Mouse (Mus musculus): ENCODE measurements around the gene Slc6a13. TPM values are rescaled to one million over a fixed set of nuclear protein-coding genes. Genes with fewer than 3 reads are reported as not detected.

The Slc6a13 gene
- 18.4 and 25.4 TPM in 2 replicates for polyA plus RNA-seq (2012; rRNA removed)

GRCm38 (mm10) chr6:121299954-121300353 is at the start of gene Slc6a13:
Slc6a13 (plus strand) TSS chr6:121300227.
- DNase-seq (ENCODE audit: low read depth) = peak; percentile 31
- TF ChIP-seq CTCF (IDR thresholded peaks at IDR 0.05; ENCODE audit: borderline replicate concordance, extremely low read depth, insufficient read depth, insufficient read length) = no peak
- no peak for TF ChIP-seq POLR2A (IDR thresholded peaks at IDR 0.05; ENCODE audit: borderline replicate concordance, extremely low read depth, insufficient read depth, insufficient read length, poor library complexity, severe bottlenecking)

DNA sequence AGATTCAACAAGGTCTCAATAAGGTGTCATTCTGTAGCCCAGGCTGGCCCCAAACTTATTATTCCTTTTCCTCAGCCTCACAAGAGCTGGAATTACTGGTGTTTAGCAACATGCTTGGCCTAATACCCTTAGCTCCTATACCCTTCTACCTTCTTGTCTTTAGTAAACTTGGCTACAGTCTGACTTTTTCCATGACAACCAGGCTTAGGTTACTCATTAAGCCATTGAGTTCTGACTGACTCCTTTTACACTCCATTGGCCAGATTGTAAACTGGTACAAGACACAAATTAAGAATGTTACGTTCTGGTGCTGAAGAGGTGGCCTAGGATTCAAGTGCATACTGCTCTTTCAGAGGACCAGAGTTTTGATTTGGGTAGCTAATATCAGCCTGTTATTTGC is 49.6 kb upstream of the Slc6a13 start:
- TF ChIP-seq CTCF (IDR thresholded peaks at IDR 0.05; ENCODE audit: borderline replicate concordance, extremely low read depth, insufficient read depth, insufficient read length) (no peak), POLR2A (IDR thresholded peaks at IDR 0.05; ENCODE audit: borderline replicate concordance, extremely low read depth, insufficient read depth, insufficient read length, poor library complexity, severe bottlenecking) (no peak)

GRCm38 (mm10) chr6:121251256-121251655 is 48.8 kb upstream of the Slc6a13 start:
- no peak for DNase-seq (ENCODE audit: low read depth)
- no peak for TF ChIP-seq POLR2A (IDR thresholded peaks at IDR 0.05; ENCODE audit: borderline replicate concordance, extremely low read depth, insufficient read depth, insufficient read length, poor library complexity, severe bottlenecking)
- TF ChIP-seq CTCF (IDR thresholded peaks at IDR 0.05; ENCODE audit: borderline replicate concordance, extremely low read depth, insufficient read depth, insufficient read length) = no peak

More for the DNA sequence above, 49.6 kb upstream of the Slc6a13 start:
- DNase-seq (ENCODE audit: low read depth) = no peak

DNA sequence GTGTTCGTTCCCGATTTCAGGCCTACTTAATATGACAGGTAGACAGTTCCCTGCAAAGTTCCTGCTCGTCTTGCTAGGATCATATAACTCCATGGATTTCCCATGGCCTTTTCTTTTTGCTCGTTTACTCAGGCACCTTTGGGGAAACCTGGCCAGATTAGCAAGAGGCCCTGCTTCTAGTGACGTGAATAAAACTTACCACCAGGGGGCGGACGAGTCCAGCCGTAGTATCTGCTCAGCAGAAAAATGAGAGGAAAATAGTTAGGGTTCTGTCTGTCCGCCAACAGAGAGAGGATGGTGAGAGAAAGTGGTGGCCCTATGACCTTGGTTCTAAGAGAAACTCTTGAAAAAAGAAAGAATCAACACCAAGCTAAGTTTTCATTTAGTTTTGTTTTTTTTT is 39.5 kb upstream of the Slc6a13 start:
- TF ChIP-seq POLR2A (IDR thresholded peaks at IDR 0.05; ENCODE audit: borderline replicate concordance, extremely low read depth, insufficient read depth, insufficient read length, poor library complexity, severe bottlenecking) (no peak), CTCF (IDR thresholded peaks at IDR 0.05; ENCODE audit: borderline replicate concordance, extremely low read depth, insufficient read depth, insufficient read length) (peak; percentile 77; the same call in 1 of the 2 replicates)
- DNase-seq (ENCODE audit: low read depth) = peak; percentile 80

DNA sequence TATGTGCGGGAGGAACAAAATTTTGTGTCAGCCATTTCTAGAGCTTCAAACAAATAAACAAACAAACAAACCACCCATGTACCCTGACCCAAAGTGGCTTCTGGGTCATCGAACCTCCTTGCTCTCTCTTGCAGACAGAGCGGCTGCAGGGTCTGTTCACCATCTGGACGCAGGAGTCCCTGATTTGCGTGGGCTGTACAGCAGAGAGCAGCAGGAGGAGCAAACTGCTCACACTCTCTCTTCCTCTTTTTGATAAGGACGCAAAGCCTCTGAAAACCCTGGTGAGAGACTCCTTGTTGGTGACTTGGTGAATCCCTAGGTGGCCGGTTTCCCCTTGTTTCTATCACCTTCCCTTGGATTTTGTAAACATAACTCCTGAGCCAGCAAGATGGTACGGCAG is 38.8 kb upstream of the Slc6a13 start:
- no peak for DNase-seq (ENCODE audit: low read depth)
- TF ChIP-seq CTCF (IDR thresholded peaks at IDR 0.05; ENCODE audit: borderline replicate concordance, extremely low read depth, insufficient read depth, insufficient read length) (no peak), POLR2A (IDR thresholded peaks at IDR 0.05; ENCODE audit: borderline replicate concordance, extremely low read depth, insufficient read depth, insufficient read length, poor library complexity, severe bottlenecking) (no peak)

- no peak for DNase-seq (ENCODE audit: low read depth)
- TF ChIP-seq CTCF (IDR thresholded peaks at IDR 0.05; ENCODE audit: borderline replicate concordance, extremely low read depth, insufficient read depth, insufficient read length) (no peak), POLR2A (IDR thresholded peaks at IDR 0.05; ENCODE audit: borderline replicate concordance, extremely low read depth, insufficient read depth, insufficient read length, poor library complexity, severe bottlenecking) (no peak)
Measured at GRCm38 (mm10) chr6:121262004-121262403, 38.0 kb upstream of the Slc6a13 start.

- DNase-seq (ENCODE audit: low read depth) = no peak
- no peak for TF ChIP-seq POLR2A (IDR thresholded peaks at IDR 0.05; ENCODE audit: borderline replicate concordance, extremely low read depth, insufficient read depth, insufficient read length, poor library complexity, severe bottlenecking)
- no peak for TF ChIP-seq CTCF (IDR thresholded peaks at IDR 0.05; ENCODE audit: borderline replicate concordance, extremely low read depth, insufficient read depth, insufficient read length)
Measured at GRCm38 (mm10) chr6:121262496-121262895, 37.5 kb upstream of the Slc6a13 start.

DNA sequence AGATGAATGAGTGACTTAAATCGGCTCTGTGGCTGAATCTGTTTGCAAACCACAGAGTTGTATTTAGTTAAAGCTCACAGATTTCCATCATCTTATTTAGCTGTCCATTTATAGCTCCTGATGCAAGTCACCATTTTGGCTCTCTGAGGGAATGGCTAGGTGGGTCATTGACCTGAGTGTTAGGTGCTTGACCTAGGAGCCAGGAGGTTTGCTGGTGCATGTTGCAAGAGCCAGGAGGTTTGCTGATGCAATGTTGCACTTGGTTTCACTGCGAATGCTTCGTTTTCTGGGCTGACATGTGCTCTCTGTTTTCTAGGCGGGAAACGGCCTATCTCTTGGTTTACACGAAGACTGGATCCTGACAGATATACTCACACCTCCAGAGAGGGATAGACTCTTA is 29.9 kb upstream of the Slc6a13 start:
- no peak for DNase-seq (ENCODE audit: low read depth)
- no peak for TF ChIP-seq POLR2A (IDR thresholded peaks at IDR 0.05; ENCODE audit: borderline replicate concordance, extremely low read depth, insufficient read depth, insufficient read length, poor library complexity, severe bottlenecking)
- TF ChIP-seq CTCF (IDR thresholded peaks at IDR 0.05; ENCODE audit: borderline replicate concordance, extremely low read depth, insufficient read depth, insufficient read length) = no peak

- DNase-seq (ENCODE audit: low read depth) = no peak
- TF ChIP-seq POLR2A (IDR thresholded peaks at IDR 0.05; ENCODE audit: borderline replicate concordance, extremely low read depth, insufficient read depth, insufficient read length, poor library complexity, severe bottlenecking) (no peak), CTCF (IDR thresholded peaks at IDR 0.05; ENCODE audit: borderline replicate concordance, extremely low read depth, insufficient read depth, insufficient read length) (no peak)
Measured at GRCm38 (mm10) chr6:121271707-121272074, 28.3 kb upstream of the Slc6a13 start.

DNA sequence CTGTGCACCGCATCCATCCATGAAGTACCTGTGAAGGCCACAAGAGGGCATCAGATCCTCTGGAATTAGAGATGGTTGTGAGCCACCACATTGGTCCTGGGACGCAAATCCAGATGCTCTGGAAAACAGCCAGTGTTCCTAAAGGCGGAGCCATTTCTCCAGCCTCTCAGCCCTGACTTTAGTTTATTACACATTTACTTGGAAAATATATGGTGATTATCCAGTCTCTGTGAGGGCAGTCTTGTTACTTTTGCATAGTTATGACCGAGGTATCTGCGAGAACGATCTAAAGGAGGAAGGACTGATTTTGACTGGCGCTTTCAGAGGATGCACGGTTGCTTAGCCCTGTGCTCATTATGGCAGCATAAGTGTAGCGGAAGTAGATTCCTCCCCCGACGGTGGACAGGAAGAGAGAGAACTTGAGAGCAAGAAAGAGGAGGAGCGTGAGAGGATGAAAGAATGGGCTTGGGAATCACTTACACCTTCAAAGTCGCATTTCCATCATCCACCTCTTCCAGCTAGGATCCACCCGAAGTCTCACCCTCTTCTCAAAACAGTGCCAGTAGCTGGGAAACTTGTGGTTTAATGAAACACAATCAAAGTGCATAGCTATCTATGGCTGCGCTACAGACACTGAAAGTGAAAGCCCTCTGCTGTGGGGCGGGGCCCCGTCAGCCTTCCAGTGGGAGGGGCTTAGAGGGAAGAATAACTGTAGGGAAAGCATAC is 27.8 kb upstream of the Slc6a13 start:
- no peak for TF ChIP-seq POLR2A (IDR thresholded peaks at IDR 0.05; ENCODE audit: borderline replicate concordance, extremely low read depth, insufficient read depth, insufficient read length, poor library complexity, severe bottlenecking)
- peak; percentile 85; the same call in 1 of the 2 replicates for TF ChIP-seq CTCF (IDR thresholded peaks at IDR 0.05; ENCODE audit: borderline replicate concordance, extremely low read depth, insufficient read depth, insufficient read length)
- DNase-seq (ENCODE audit: low read depth) = peak; percentile 93

DNA sequence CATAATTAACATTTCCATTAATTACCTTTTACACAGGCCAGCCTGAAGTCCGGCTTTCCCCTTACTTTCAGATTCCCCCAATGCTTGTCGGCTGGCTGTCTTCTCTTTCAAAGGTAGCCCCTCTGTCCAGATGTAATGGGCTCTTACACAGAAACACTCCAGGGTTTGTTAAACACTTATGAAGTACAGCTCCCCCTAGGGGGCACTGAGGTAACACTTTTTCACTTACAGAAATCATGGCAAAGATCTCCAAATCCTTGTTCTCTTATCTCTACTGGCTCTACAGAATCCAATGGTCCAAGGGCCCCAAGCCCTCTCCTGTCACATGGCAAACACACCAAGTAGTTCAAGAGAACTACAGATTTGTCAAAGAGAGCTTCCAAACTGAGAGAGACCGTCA is 25.7 kb upstream of the Slc6a13 start:
- no peak for TF ChIP-seq POLR2A (IDR thresholded peaks at IDR 0.05; ENCODE audit: borderline replicate concordance, extremely low read depth, insufficient read depth, insufficient read length, poor library complexity, severe bottlenecking)
- TF ChIP-seq CTCF (IDR thresholded peaks at IDR 0.05; ENCODE audit: borderline replicate concordance, extremely low read depth, insufficient read depth, insufficient read length) = no peak
- peak; percentile 41 for DNase-seq (ENCODE audit: low read depth)

DNA sequence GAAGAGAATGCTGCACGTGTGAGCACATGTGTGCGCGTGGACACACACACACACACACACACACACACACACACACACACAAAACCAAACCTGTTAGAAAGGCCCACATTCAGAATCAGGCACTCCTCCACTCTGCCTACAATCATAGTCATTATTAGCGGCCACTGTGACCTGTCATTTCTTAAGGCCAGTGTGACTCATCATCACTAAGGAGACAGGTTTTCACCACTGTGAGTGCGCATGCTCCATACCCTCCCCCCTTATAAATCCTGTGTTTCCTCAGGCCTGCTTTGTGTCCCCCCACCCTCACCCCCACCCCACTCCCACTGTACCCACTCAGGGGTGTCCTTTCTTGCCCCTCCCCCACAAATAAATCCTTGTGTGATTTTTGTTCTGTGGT is 15.9 kb upstream of the Slc6a13 start:
- TF ChIP-seq POLR2A (IDR thresholded peaks at IDR 0.05; ENCODE audit: borderline replicate concordance, extremely low read depth, insufficient read depth, insufficient read length, poor library complexity, severe bottlenecking) = no peak
- TF ChIP-seq CTCF (IDR thresholded peaks at IDR 0.05; ENCODE audit: borderline replicate concordance, extremely low read depth, insufficient read depth, insufficient read length) = no peak
- no peak for DNase-seq (ENCODE audit: low read depth)

Measured in brain, embryonic 14.5 days (tissue).